Mouse (Mus musculus): ENCODE data around the gene Wnk4.

The Wnk4 gene

DNA sequence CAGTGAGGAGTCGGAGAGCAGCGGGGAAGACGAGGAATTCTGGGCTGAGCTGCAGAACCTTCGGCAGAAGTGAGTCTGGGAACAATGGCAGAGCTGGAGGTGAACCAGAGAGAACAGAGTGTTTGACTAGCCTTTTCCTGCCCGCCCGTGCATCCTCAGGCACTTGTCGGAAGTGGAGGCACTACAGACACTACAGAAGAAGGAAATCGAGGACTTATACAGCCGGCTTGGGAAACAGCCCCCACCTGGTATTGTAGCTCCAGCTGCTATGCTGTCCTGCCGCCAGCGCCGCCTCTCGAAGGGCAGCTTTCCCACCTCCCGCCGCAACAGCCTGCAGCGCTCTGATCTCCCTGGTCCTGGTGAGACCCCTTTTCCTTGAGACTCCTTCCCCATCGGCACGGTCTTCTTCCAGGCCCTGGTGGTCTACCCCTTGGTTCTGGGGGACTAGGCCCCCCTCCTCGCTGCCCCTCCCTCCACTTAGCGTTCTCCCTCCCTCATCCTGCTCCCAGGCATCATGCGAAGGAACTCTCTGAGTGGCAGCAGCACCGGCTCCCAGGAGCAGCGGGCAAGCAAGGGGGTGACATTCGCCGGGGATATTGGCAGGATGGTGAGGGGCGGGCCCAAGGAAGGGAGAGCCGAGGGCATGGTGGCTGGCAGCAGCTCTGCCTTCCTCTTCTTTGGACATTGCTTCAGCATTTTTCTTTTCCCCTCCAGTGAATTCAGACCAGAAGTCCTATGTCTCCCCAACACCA is 16.1 kb downstream of the Wnk4 start:
- no peak for DNase-seq (ENCODE audit: low read depth, low spot score)

DNA sequence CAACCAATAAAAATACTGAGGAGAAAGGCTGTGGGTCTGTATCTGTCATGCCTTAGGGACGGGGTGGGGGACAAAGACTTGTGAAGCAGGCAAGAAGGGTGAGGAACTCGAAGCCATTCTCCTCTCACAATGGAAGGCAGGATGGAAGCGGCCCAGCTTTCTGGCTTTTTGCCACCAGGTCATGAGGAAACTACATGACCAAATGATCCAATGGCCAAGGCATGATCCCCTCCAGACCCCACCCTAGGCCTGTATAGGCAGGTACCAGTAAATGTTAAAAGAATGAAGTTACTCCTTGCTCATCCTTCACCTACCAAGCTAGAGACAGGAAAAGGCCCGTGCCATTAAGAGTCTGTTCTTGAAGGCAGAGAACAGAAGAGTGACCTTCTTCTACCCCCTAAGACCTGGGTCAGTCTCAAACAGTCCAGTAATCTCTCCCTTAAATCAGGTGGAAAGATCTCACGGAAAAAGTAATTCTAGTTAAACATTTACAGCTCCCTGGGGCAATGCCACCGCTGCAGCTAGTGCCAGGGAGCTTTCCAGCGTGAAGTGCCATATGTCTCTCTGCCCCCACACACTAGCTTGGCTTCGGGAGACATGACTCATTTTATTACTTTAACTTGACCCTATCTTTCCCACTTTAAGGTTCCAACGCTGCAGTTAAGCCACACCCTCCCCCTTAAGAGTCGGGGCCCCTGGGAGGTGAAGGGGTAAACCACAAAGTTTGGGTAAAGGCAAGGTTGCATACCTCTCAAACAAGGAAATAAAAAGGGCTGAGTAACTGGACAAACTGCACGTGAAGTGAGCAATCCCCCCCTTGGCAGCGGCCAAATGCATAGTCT is 17.2 kb downstream of the Wnk4 start:
- DNase-seq (ENCODE audit: low read depth, low spot score), result no peak

DNA sequence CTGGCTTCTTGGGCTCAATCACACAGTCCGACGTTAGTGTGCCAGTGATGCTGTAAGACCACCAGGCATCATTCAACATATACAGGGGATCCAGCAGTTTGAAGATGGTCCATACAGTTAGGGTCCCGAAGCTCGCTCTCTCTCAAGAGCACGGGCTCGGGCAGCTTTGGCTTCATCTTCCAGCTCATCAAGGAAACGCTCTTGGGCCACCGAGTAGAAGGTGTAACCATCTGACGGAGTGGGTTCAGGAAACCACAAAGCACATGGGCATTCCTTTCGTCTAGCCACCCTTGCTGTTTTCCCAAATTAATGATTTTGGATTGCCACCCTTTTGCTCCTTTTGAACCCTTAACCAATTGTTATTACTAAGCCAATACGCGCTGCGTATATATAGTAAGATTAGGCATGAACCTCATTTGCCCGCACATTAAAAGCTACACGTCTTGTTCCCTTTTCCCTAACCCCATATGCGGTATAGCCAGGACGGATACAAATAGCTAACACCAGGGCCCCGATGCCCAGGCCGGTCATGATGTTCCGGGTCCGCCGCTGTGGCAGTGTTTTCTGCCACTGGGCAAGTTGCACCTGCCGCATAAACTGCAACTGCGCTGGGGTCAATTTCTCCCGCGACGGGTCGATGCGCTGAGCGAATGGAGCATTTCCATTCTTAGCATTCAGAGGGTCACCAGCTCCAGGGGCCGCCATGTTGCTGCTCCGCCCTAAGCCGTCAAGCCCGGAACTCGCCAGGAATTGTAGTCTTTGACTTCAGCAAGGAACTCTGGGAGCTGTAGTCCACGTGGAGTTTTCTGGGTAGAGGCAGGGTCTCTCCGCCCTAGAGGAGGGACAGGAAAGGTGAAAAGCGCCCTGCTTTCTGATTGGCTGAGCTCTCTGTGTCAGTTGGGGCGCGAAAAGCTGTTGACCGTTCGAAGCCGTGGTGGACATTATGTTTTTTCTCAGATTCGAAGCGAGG is 18.1 kb downstream of the Wnk4 start, which contains the start of the genes Cntd1 and Coa3:
TSS of gene Cntd1 (plus strand) at position 790 of the 970 bp plus-strand sequence.
TSS of gene Coa3 (minus strand) at position 892 of the 970 bp plus-strand sequence.
- peak; percentile 86 for DNase-seq (ENCODE audit: low read depth, low spot score)

DNA sequence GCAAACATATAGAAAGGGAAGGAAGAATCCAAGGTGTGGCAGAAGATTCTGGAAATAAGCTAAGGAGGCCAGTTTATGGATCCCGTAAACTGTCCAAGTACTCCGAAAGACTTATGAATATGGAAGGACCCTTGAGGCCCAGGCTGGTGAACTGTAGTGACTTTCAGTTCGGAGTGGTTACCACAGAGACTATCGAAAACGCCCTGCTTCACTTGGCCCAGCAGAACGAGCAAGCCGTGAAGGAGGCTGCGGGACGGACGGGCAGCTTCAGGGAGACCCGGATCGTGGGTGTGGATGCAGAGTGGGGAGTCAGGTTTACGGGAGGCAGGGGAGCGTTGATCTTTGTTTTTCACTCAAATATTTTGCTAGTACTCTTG is 18.8 kb downstream of the Wnk4 start:
- DNase-seq (ENCODE audit: low read depth, low spot score), result no peak

DNA sequence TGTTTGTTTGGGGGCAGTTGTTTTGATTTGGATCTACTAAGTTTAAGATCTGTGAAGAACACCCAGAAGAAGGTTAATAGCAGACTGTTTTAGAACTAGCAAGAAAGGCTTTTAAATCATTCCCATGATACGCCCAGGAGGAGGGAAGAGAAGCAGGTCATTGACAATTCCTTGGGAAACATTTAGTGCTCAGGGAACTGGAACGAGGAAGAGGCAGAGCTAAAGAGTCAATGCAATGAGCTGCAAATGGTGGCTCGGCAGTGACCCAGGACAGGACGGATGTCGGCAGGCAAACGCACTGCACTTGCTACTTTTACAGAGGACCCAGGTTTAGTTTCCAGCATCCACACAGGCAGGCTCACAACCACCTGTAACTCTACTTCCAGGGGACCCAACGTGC is 20.5 kb downstream of the Wnk4 start:
- no peak for DNase-seq (ENCODE audit: low read depth, low spot score)

DNA sequence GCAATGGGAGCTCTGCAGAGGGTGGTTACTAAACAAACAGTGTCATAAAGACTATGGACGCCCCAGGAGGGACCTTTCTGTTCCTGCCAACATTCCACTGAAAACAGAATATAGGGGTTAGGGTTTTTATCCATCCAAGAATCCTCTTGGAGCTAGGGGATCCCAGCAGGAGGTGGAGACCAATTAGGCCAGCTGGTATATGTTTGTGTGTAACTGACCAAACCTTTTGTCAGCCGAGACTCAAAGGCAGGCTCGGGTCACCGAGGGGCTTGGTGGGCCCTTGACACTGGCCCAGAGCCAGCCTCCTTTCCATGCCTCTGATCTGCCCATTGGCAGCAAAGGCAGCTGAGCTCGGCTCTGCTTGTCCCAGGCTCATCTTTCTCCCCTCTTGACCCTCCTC is 22.5 kb downstream of the Wnk4 start:
- no peak for DNase-seq (ENCODE audit: low read depth, low spot score)

DNA sequence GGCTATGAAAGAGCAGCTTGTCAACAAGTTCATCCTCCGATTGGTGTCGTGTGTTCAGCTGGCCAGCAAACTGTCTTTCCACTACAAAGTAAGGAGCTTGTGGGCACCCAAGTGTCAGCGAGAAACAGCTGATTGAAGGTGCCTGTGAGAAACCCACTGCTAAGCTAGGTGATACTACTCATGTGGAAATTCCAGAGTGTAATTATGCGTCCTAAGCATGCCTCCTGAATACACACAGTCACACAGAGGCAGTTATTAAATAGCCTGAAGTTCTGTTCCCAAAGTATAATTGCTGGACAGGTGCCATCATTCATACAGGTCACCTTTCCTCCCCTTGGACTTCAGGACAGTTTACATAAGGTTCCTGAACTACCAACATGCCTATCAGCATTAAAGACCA is 23.4 kb downstream of the Wnk4 start:
- no peak for DNase-seq (ENCODE audit: low read depth, low spot score)

DNA sequence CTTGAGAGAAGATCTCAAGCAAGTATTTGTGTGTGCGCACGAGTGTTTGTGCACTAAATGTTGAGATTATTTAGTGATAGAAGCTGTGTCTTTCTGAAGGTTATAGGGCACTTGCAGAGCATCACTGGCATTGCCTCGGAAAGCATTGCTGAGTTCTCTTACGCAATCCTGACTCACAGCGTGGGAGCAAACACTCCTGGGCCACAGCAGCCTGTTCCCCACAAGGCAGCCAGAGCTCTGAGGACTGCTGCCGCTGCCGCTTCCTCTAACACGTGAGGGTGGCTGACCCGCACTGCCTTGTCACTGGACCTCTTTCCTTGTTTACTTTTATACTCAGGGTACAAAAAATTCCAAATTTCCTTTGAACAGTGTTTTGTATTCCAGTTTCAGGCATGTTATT is 26.9 kb downstream of the Wnk4 start:
- no peak for DNase-seq (ENCODE audit: low read depth, low spot score)

DNA sequence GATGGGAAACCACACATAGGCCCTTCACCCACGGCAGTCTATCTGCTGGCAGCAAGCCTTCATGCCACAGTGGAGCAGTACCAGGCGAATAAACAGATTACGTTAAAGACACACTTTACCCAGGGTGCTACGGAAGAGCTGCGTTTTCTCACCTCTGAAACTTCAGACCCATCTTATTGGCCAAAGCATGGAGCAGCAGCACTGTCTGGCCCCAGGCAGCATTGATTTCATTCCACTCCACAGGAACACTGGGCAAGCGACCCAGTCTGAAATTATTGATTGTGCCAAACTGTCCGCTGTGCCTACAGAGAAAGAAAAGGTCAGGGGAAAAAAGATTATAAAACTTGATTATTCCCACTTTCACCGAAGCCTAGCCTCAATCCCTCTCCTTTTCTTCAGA is 30.9 kb downstream of the Wnk4 start:
- no peak for DNase-seq (ENCODE audit: low read depth, low spot score)

DNA sequence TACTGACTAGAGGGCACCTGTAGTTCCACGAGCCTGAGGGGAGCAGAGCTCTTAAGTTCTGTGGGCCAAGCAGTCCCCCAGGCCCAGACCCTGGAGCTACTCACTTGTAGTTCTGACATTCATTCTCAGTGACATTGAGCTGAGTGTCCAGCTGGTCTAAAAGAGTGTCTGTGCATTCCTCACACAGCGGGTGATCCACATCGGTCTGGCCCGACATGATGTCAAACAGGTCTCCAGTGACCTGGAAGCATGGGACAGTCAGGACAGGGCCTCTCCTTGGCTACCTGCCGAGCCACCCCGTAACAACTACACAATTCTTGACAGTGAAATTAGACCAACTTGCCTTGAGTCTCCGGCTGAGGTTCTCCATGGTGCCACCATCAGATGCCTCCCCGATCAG is 34.8 kb downstream of the Wnk4 start:
- DNase-seq (ENCODE audit: low read depth, low spot score), result no peak

DNA sequence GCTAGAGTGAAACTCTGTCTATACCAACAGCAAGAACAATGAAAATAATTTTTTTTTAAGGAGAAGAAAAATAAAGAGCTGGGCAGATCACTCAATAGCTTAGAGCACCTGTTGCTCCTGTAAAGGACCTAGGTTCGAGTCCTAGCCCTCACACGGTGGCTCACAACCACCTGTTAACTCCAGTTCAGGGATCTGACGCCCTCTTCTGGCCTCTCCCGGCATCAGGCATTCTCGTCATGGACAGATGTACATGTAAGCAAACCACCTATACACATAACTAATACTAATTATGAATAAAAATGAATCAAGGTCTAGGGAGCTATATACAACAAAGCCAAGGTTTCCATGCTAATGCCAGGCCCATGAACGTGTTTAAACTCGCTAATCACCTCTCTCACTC is 40.5 kb downstream of the Wnk4 start:
- DNase-seq (ENCODE audit: low read depth, low spot score), result no peak

DNA sequence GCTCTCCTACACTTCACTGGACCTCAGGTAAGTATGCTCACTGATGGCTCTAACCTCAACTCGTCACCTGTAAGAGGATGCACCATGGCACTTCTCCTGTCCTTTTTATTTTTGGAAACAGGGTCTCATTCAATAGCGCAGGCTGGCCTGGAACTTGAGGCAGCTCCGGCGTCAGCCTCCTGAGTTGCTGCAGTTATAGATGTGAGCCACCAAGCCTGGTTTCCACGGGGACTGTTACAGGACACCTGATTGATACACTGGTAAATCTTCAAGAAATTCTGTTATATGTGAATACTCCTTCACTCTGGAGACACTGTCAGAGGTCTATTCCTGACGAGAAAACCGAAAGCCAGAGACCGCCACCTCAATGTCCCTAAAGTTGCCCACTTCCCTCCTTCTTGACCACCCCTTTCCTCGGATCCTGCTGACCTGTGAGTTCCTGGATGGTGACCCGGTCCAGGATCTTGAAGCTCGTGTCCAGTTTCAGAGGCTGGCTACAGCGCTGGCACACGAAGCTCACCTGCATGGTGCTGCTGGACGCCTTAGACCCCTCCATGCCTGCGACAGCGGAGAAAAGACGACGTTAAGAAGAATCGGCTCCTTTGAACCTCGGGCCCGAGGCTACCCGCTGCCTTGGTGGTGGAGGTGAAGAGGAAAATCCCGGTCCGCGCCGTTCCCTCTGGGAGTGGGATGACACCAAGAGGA is 41.1 kb downstream of the Wnk4 start:
- DNase-seq (ENCODE audit: low read depth, low spot score), result no peak

DNA sequence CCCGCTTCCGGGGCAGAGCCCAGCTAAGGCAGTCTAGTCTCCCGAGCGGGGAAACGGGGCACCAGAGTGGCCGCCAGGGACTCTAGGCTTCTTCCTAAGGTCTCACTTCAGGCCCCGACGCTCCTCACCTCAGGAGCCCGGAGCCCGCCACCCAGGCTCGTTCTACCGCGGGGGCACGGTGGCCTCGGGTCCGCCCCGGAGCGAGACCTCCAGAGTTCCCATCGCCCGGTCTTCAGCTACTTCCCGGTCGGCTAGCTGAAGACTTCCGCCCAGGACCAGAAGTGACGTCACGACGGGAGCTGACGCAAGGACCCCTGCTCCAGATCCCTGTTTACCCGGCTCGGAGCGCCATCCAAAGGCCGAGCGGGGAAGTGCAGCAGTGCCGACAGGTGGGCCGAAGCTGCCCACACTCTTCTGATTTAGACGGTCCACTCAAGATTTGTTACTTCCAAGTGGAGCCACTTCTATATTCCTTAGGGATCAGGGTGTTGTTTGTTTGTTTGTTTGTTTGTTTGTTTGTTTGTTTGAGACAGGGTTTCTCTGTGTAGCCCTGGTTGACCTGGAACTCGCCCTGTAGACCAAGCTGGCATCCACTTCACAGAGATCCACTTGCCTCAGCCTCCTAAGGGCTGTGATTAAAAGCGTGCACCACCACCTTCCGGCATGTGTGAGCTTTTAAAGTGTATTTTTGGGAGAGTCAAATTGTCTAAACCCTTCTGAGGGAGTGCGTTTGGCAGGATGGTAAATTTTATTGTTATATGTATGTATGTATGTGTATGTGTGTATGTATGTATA is 41.8 kb downstream of the Wnk4 start, which contains the start of gene Becn1:
TSS of gene Becn1 (minus strand) at position 283 of the 795 bp plus-strand sequence.
- peak; percentile 82 for DNase-seq (ENCODE audit: low read depth, low spot score)

DNA sequence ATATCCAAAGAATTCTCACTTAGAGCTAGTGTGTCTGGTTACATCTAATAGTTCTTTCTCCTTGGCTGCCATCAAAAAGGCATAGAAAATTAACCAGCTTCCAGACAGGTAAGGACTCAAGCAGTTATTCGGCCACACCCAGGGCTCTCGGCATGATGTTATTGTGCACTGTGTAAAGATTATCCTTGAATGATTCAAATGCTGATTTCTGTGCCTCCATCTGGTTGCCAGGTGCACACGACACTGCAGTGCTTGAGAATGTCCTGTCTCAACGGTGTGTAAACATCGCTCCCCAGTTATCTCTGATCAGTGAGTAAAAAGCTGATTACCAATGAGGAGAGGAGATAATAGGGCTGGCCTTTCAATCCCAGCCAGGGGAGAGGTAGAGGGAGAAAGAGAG is 47.4 kb downstream of the Wnk4 start:
- DNase-seq (ENCODE audit: low read depth, low spot score), result no peak

DNA sequence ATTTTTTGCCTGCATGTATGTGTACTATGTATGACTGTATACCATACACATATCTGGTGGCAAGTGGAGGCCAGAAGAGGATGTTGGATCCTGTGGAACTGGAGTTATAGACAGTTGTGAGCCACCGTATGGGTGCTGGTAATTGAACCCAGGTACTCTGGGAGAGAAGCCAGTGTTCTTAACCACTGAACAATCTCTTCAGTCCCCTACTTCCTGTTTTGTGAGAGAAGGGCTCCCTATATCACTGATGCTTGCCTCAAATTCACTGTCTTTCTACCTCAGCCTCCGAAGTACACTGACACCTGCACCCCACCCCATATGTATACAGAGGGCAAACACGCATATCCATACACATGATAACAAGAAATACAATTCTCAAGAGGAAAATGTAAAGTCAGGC is 50.7 kb downstream of the Wnk4 start:
- no peak for DNase-seq (ENCODE audit: low read depth, low spot score)

DNA sequence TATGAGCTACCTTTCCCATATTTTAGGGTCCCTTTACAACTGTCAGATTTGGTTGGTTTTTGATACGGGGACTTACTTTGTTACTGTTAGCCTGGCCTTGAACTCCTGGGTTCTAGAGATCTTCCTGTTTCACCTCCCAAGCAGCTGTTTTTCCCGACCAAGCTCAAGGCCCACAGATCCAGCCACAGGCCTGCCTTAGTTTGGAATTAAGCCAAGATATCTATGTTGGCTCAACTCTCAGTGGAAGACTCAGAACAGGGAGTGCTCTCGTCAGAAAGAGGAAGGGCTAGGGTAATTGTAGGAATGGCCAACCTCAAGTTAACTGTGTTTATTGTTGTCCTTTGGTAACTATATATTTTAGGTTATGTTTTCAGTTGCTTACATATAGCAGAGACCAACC is 51.8 kb downstream of the Wnk4 start:
- DNase-seq (ENCODE audit: low read depth, low spot score), result no peak

DNA sequence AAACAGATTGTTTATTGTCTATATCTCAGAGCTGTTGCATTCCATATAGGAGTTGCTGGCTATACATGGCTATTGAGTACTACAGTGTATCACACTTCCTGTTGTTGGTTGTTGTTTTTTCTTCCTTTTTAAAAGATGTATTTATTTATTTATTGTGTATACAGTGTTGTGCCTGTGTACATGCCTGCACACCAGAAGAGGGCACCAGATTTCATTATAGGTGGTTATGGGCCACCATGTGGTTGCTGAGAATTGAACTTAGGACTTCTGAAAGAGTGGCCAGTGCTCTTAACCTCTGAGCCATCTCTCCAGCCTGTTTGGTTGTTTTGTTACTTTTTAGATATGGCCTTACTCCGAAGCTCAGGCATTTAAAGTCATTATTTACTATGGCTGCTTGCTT is 54.2 kb downstream of the Wnk4 start:
- no peak for DNase-seq (ENCODE audit: low read depth, low spot score)

DNA sequence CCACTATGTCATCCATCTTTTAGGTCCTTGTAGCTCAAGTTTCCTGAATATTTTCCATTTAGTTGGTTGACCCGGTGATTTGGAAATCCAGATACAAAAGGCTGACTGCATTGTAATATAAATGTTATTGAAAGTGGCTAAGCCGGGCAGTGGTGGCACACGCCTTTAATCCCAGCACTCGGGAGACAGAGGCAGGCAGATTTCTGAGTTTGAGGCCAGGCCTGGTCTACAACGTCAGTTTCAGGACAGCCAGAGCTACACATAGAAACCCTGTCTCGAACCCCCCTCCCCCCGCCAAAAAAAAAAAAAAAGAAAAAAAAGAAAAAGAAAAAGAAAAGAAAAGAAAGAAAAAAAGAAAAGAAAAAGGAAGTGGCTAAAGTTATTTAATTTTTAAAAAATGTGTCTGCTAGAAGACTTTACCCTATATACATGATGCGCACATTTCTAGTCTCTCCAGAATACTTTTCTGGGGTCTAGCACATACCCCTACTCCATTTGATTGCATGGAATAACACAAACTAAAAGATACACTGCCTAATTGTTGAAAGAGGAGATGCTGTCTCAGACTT is 54.8 kb downstream of the Wnk4 start:
- no peak for DNase-seq (ENCODE audit: low read depth, low spot score)

DNA sequence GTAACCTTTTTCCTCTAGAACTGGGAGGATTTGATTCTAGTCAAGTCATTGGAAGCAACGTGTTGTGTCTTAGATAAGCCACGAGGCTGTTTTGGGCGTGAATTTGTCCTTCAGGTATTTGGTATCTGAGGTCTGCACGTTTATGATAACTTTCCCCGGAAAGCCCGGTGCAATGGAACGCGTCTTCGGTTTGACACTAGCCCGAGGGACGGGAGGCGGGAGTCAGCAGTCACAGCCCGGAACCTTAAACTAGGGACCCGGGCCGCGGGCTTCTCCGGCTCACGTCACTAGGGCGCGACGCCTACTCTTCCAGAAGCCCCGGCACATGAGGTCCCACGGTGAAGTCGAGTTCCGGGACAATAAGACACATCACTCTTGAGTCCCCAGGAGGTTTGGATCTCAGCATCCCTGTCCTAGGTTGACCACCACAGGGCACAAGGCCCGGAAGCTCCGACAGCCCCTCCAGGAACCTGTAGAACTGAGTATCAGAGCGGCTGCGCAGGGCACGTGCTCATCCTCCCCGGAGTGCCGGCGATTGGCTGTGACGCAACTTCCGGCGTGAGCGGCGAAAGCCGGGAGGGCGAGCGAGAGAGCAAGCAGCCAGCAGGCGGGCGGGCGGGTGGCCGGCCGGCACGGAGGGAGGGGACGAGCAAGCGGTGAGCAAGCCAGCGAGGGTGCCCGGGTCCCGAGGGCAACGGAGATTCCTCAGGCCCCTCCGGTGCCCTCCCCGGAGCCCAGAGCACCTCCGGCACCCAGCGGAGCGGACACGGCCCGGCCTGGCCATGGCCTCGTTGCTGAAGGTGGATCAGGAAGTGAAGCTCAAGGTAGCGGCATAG is 55.5 kb downstream of the Wnk4 start, which contains the start of gene Psme3:
TSS of gene Psme3 (plus strand) at position 549 of the 836 bp plus-strand sequence.
- peak; percentile 86 for DNase-seq (ENCODE audit: low read depth, low spot score)

All from brain, embryonic 18.5 days (tissue).